Mouse (Mus musculus) embryonic facial prominence, embryonic 14.5 days (tissue): ENCODE data around the gene 9930022D16Rik. TPM values are rescaled to one million over a fixed set of nuclear protein-coding genes. Genes with fewer than 3 reads are reported as not detected.

ENCODE experiments used
- ATAC-seq: fragments of 200-750 bp; cut with Nextera tagmentation; 2 replicates; pipeline ENCODE4 v1.8.0; 2017; ENCODE audit warnings: low read depth, moderate number of reproducible peaks, moderate TSS enrichment
- DNase-seq: peaks from one replicate; pipeline ENCODE4 v3.0.0-alpha.2; 2015; ENCODE audit warnings: low spot score
- H3K27ac ChIP-seq: fragments of 300-500 bp; sonication (generic); replicated peaks from 2 replicates; pipeline ENCODE4 v1.5.1; 2014; ENCODE audit warnings: low read depth, mild to moderate bottlenecking, low read length, moderate library complexity
- H3K27me3 ChIP-seq: fragments of 300-500 bp; sonication (generic); replicated peaks from 2 replicates; pipeline ENCODE4 v1.6.1; 2014; ENCODE audit warnings: low read length; ENCODE audit not compliant: control insufficient read depth, insufficient read depth
- H3K36me3 ChIP-seq: fragments of 300-500 bp; sonication (generic); 2 replicates; pipeline ENCODE4 v1.6.1; 2014; ENCODE audit warnings: low read length, mixed read lengths; ENCODE audit not compliant: control insufficient read depth, insufficient read depth
- H3K4me1 ChIP-seq: fragments of 300-500 bp; sonication (generic); 2 replicates; pipeline ENCODE4 v1.6.1; 2014; ENCODE audit warnings: antibody characterized with exemption, low read length; ENCODE audit not compliant: control insufficient read depth, insufficient read depth
- H3K4me2 ChIP-seq: fragments of 300-500 bp; sonication (generic); 2 replicates; pipeline ENCODE4 v1.6.1; 2014; ENCODE audit warnings: low read depth, mild to moderate bottlenecking, low read length, moderate library complexity, mixed read lengths
- H3K4me3 ChIP-seq: fragments of 300-500 bp; sonication (generic); 2 replicates; pipeline ENCODE4 v1.5.1; 2014; ENCODE audit warnings: low read depth, mild to moderate bottlenecking, low read length
- H3K9ac ChIP-seq: fragments of 300-500 bp; sonication (generic); 2 replicates; pipeline ENCODE4 v1.6.1; 2014; ENCODE audit warnings: low read depth, mild to moderate bottlenecking, low read length, moderate library complexity, mixed read lengths
- H3K9me3 ChIP-seq: fragments of 300-500 bp; sonication (generic); 2 replicates; pipeline ENCODE4 v1.6.1; 2016; ENCODE audit warnings: low read length; ENCODE audit not compliant: control insufficient read depth
- WGBS: fragments of 180-500 bp; shearing (Covaris S2); extraction: QIAGEN DNeasy Blood & Tissue Kit; methylation state at CpG from one replicate; pipeline ENCODE4 v1.1.7; 2014; 5-methylcytosine and 5-hydroxymethylcytosine counted together
- polyA plus RNA-seq: library from polyadenylated mRNA; unstranded; fragments of >200 nt; fragmentation: Nextera tagmentation; extraction: Ambion mirVana; gene quantifications from 2 replicates; pipeline ENCODE4 v1.2.1, GENCODE M21; 2014

The 9930022D16Rik gene
- polyA plus RNA-seq, 1 experiment from 2014 or later = 0.08 TPM

- Histone ChIP-seq H3K4me3 (no peak overlapping the region), H3K36me3 (peaks cover 55% of the 10 kb centered on the region), H3K9ac (no peak overlapping the region), H3K4me2 (no peak overlapping the region), H3K9me3 (no peaks in the 10 kb centered on the region), H3K27ac (no peak overlapping the region), H3K27me3 (no peaks in the 10 kb centered on the region), H3K4me1 (no peaks in the 10 kb centered on the region; the same call in 1 of the 2 replicates)
- WGBS = 58% methylated on average over 7 of the region's 8 CpGs
- no peak for DNase-seq
- ATAC-seq = no peak
Observed at GRCm38 (mm10) chr11:109436889-109437288, 23.2 kb downstream of the 9930022D16Rik start.

- Histone ChIP-seq H3K27ac (no peak overlapping the region), H3K4me2 (peak overlapping the region; percentile 71), H3K9ac (peak overlapping the region; percentile 62; the same call in 1 of the 2 replicates), H3K27me3 (no peaks in the 10 kb centered on the region), H3K36me3 (peaks cover 38% of the 10 kb centered on the region), H3K4me3 (no peak overlapping the region), H3K9me3 (no peaks in the 10 kb centered on the region), H3K4me1 (no peaks in the 10 kb centered on the region; the same call in 1 of the 2 replicates)
- 11% methylated on average over 5 of the region's 5 CpGs for WGBS
- ATAC-seq = peak; percentile 6; the same call in 1 of the 2 replicates
- peak; percentile 32 for DNase-seq
Observed at GRCm38 (mm10) chr11:109439209-109439608, 25.5 kb downstream of the 9930022D16Rik start.

GRCm38 (mm10) chr11:109439829-109440340 is 26.2 kb downstream of the 9930022D16Rik start:
- H3K36me3 ChIP-seq = peaks cover 31% of the 10 kb centered on the region
- H3K27me3 ChIP-seq = no peaks in the 10 kb centered on the region
- peak overlapping the region; percentile 16; the same call in 1 of the 2 replicates for H3K27ac ChIP-seq
- ATAC-seq = peak; percentile 70
- 1% methylated on average over 31 of the region's 32 CpGs for WGBS
- H3K4me1 ChIP-seq = no peaks in the 10 kb centered on the region; the same call in 1 of the 2 replicates
- H3K9me3 ChIP-seq = no peaks in the 10 kb centered on the region
- H3K4me2 ChIP-seq = peak overlapping the region; percentile 71
- peak overlapping the region; percentile 62 for H3K9ac ChIP-seq
- H3K4me3 ChIP-seq = peak overlapping the region; percentile 42
- peak; percentile 85 for DNase-seq

- Histone ChIP-seq H3K9me3 (no peaks in the 10 kb centered on the region), H3K36me3 (peaks cover 24% of the 10 kb centered on the region), H3K4me3 (peak overlapping the region; percentile 42), H3K9ac (peak overlapping the region; percentile 62; the same call in 1 of the 2 replicates), H3K4me1 (no peaks in the 10 kb centered on the region; the same call in 1 of the 2 replicates), H3K27ac (no peak overlapping the region), H3K4me2 (peak overlapping the region; percentile 71), H3K27me3 (no peaks in the 10 kb centered on the region)
- DNase-seq = no peak
- 54% methylated on average over 4 of the region's 4 CpGs for WGBS
- no peak for ATAC-seq
Observed at GRCm38 (mm10) chr11:109440641-109441040, 26.9 kb downstream of the 9930022D16Rik start.

GRCm38 (mm10) chr11:109441119-109441518 is 27.4 kb downstream of the 9930022D16Rik start:
- H3K9ac ChIP-seq = no peak overlapping the region
- DNase-seq = peak; percentile 22
- no peak for ATAC-seq
- no peak overlapping the region for H3K27ac ChIP-seq
- H3K36me3 ChIP-seq = peaks cover 19% of the 10 kb centered on the region
- H3K4me3 ChIP-seq = no peak overlapping the region
- H3K4me2 ChIP-seq = no peak overlapping the region
- H3K27me3 ChIP-seq = no peaks in the 10 kb centered on the region
- no peaks in the 10 kb centered on the region; the same call in 1 of the 2 replicates for H3K4me1 ChIP-seq
- no peaks in the 10 kb centered on the region for H3K9me3 ChIP-seq
- 66% methylated on average over 3 of the region's 3 CpGs for WGBS

- Histone ChIP-seq H3K9ac (no peak overlapping the region), H3K4me1 (no peaks in the 10 kb centered on the region; the same call in 1 of the 2 replicates), H3K36me3 (peaks cover 8% of the 10 kb centered on the region), H3K9me3 (no peaks in the 10 kb centered on the region), H3K4me2 (no peak overlapping the region), H3K27ac (no peak overlapping the region), H3K4me3 (no peak overlapping the region), H3K27me3 (no peaks in the 10 kb centered on the region)
- WGBS = 23% methylated on average over 5 of the region's 5 CpGs
- DNase-seq = peak; percentile 76
- peak; percentile 15; the same call in 1 of the 2 replicates for ATAC-seq
Observed at GRCm38 (mm10) chr11:109442166-109442730, 28.5 kb downstream of the 9930022D16Rik start.

- Histone ChIP-seq H3K9me3 (no peaks in the 10 kb centered on the region), H3K36me3 (no peaks in the 10 kb centered on the region), H3K4me2 (no peak overlapping the region), H3K27me3 (no peaks in the 10 kb centered on the region), H3K27ac (no peak overlapping the region), H3K4me3 (no peak overlapping the region), H3K4me1 (no peaks in the 10 kb centered on the region; the same call in 1 of the 2 replicates), H3K9ac (no peak overlapping the region)
- 93% methylated on average over 8 of the region's 8 CpGs for WGBS
- DNase-seq (no peak), ATAC-seq (no peak)
Observed at GRCm38 (mm10) chr11:109443468-109444263, 29.9 kb downstream of the 9930022D16Rik start.

- H3K4me2 ChIP-seq = no peak overlapping the region
- no peak overlapping the region for H3K9ac ChIP-seq
- no peaks in the 10 kb centered on the region for H3K36me3 ChIP-seq
- H3K4me3 ChIP-seq = no peak overlapping the region
- H3K4me1 ChIP-seq = no peaks in the 10 kb centered on the region; the same call in 1 of the 2 replicates
- WGBS = 47% methylated on average over 7 of the region's 7 CpGs
- ATAC-seq (no peak), DNase-seq (no peak)
- no peaks in the 10 kb centered on the region for H3K9me3 ChIP-seq
- H3K27me3 ChIP-seq = no peaks in the 10 kb centered on the region
- no peak overlapping the region for H3K27ac ChIP-seq
Observed at GRCm38 (mm10) chr11:109444600-109444999, 30.9 kb downstream of the 9930022D16Rik start.
